Mouse (Mus musculus) forebrain, embryonic 16.5 days (tissue): Measurements from ENCODE around the gene Setd4. TPM values are rescaled to one million over a fixed set of nuclear protein-coding genes. Genes with fewer than 3 reads are reported as not detected.

Experiments used
- ATAC-seq: fragments of 200-750 bp; cut with Nextera tagmentation; 2 replicates; pipeline ENCODE4 v1.8.0; 2017; ENCODE audit warnings: mild to moderate bottlenecking, moderate library complexity
- H3K27ac ChIP-seq: fragments of 300-500 bp; sonication (generic); 2 replicates; pipeline ENCODE4 v1.5.1; 2014; ENCODE audit warnings: low read length, control low read depth
- H3K27me3 ChIP-seq: fragments of 300-500 bp; sonication (generic); replicated peaks from 2 replicates; pipeline ENCODE4 v1.6.1; 2014; ENCODE audit warnings: low read length; ENCODE audit not compliant: control insufficient read depth, insufficient read depth
- H3K36me3 ChIP-seq: fragments of 300-500 bp; sonication (generic); 2 replicates; pipeline ENCODE4 v1.6.1; 2014; ENCODE audit not compliant: control insufficient read depth, insufficient read depth
- H3K4me1 ChIP-seq: fragments of 300-500 bp; sonication (generic); replicated peaks from 2 replicates; pipeline ENCODE4 v1.6.1; 2014; ENCODE audit warnings: low read length; ENCODE audit not compliant: control insufficient read depth, insufficient read depth
- H3K4me2 ChIP-seq: fragments of 300-500 bp; sonication (generic); 2 replicates; pipeline ENCODE4 v1.6.1; 2014; ENCODE audit warnings: mild to moderate bottlenecking, low read length, control low read depth
- H3K4me3 ChIP-seq: fragments of 300-500 bp; sonication (generic); replicated peaks from 2 replicates; pipeline ENCODE4 v1.5.1; 2014; ENCODE audit warnings: mild to moderate bottlenecking, low read length, control low read depth
- H3K9ac ChIP-seq: fragments of 300-500 bp; sonication (generic); replicated peaks from 2 replicates; pipeline ENCODE4 v1.6.1; 2014; ENCODE audit warnings: low read depth, low read length, control low read depth
- H3K9me3 ChIP-seq: fragments of 300-500 bp; sonication (generic); 2 replicates; pipeline ENCODE4 v1.6.1; 2016; ENCODE audit warnings: low read length; ENCODE audit not compliant: control insufficient read depth
- WGBS: fragments of 180-500 bp; shearing (Covaris S2); extraction: QIAGEN DNeasy Blood & Tissue Kit; methylation state at CpG from one replicate; pipeline ENCODE4 v1.1.7; 2014; 5-methylcytosine and 5-hydroxymethylcytosine counted together
- polyA plus RNA-seq: library from polyadenylated mRNA; unstranded; fragments of >200 nt; fragmentation: Nextera tagmentation; extraction: Ambion mirVana; gene quantifications from 2 replicates; pipeline ENCODE4 v1.2.1, GENCODE M21; 2015

The Setd4 gene
- polyA plus RNA-seq, 1 experiment from 2014 or later = 22.5 TPM

- H3K4me3 ChIP-seq = no peak overlapping the region
- H3K36me3 ChIP-seq = peaks cover 8% of the 10 kb centered on the region; the same call in 1 of the 2 replicates
- no peaks in the 10 kb centered on the region for H3K4me1 ChIP-seq
- no peaks in the 10 kb centered on the region for H3K9me3 ChIP-seq
- H3K27ac ChIP-seq = no peak overlapping the region
- WGBS = 90% methylated on average over 9 of the region's 9 CpGs
- H3K4me2 ChIP-seq = no peak overlapping the region
- no peak for ATAC-seq
- H3K9ac ChIP-seq = no peak overlapping the region
- H3K27me3 ChIP-seq = no peaks in the 10 kb centered on the region
Measured at GRCm38 (mm10) chr16:93585703-93586205, 18.1 kb downstream of the Setd4 start.

GRCm38 (mm10) chr16:93584976-93585702 lies 18.7 kb downstream of the Setd4 start:
- no peak overlapping the region for H3K4me2 ChIP-seq
- H3K4me1 ChIP-seq = no peaks in the 10 kb centered on the region
- H3K9me3 ChIP-seq = no peaks in the 10 kb centered on the region
- H3K27me3 ChIP-seq = no peaks in the 10 kb centered on the region
- H3K36me3 ChIP-seq = peaks cover 6% of the 10 kb centered on the region; the same call in 1 of the 2 replicates
- H3K4me3 ChIP-seq = no peak overlapping the region
- WGBS = 93% methylated on average over 24 of the region's 24 CpGs
- ATAC-seq = no peak
- no peak overlapping the region for H3K9ac ChIP-seq
- no peak overlapping the region for H3K27ac ChIP-seq

- H3K36me3 ChIP-seq = peaks cover 2% of the 10 kb centered on the region; the same call in 1 of the 2 replicates
- H3K4me3 ChIP-seq = no peak overlapping the region
- no peak overlapping the region for H3K9ac ChIP-seq
- no peaks in the 10 kb centered on the region for H3K4me1 ChIP-seq
- no peaks in the 10 kb centered on the region for H3K27me3 ChIP-seq
- no peak overlapping the region for H3K4me2 ChIP-seq
- H3K27ac ChIP-seq = no peak overlapping the region
- no peaks in the 10 kb centered on the region for H3K9me3 ChIP-seq
- ATAC-seq = no peak
- WGBS = 77% methylated on average over 6 of the region's 6 CpGs
Measured at GRCm38 (mm10) chr16:93581125-93581524, 22.7 kb downstream of the Setd4 start.

DNA sequence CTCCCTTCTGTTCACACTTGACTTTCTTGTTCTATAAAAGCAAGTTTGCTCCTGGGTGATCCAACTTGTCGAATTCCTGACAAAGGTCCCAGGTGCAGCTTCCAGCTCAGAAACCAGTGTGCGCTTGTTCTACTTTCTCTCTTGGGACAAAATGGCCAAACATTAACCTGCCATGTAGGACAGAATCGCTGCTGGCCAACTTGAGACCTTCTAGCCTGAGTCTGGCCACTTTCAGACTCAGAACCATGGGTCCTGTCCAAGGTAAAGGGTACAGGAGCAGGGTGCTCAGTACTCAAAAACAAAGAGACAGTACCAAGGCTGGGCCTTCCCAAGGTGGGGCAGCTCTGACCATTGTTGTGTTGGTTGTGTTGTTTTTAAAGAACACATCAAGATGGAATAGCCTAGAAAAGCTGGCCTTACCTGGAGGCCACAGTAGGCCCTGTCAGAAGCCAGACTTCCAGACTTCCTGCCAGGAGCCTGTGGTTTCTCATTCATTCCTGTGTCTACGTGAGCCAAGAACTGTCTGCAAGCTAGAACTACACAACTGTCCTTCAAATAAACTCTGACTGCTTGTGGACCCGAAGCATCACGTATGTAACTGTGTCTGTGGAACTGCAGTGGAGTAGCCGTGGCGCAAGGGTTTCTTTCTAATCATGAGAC lies 25.4 kb downstream of the Setd4 start:
- WGBS = 90% methylated on average over 8 of the region's 8 CpGs
- no peak for ATAC-seq
- no peaks in the 10 kb centered on the region for H3K36me3 ChIP-seq
- no peak overlapping the region for H3K4me2 ChIP-seq
- no peaks in the 10 kb centered on the region for H3K27me3 ChIP-seq
- no peak overlapping the region for H3K9ac ChIP-seq
- H3K9me3 ChIP-seq = no peaks in the 10 kb centered on the region
- no peaks in the 10 kb centered on the region for H3K4me1 ChIP-seq
- no peak overlapping the region for H3K27ac ChIP-seq
- no peak overlapping the region for H3K4me3 ChIP-seq

GRCm38 (mm10) chr16:93576412-93577082 lies 27.3 kb downstream of the Setd4 start:
- Histone ChIP-seq H3K27me3 (no peaks in the 10 kb centered on the region), H3K27ac (no peak overlapping the region), H3K9me3 (no peaks in the 10 kb centered on the region), H3K4me3 (no peak overlapping the region), H3K4me2 (no peak overlapping the region), H3K36me3 (no peaks in the 10 kb centered on the region), H3K9ac (no peak overlapping the region), H3K4me1 (no peaks in the 10 kb centered on the region)
- WGBS = 36% methylated on average over 14 of the region's 14 CpGs
- ATAC-seq = no peak

GRCm38 (mm10) chr16:93575574-93575973 lies 28.3 kb downstream of the Setd4 start:
- 82% methylated on average over 5 of the region's 5 CpGs for WGBS
- ATAC-seq = no peak
- Histone ChIP-seq H3K9me3 (no peaks in the 10 kb centered on the region), H3K4me1 (no peaks in the 10 kb centered on the region), H3K9ac (no peak overlapping the region), H3K27ac (no peak overlapping the region), H3K27me3 (no peaks in the 10 kb centered on the region), H3K4me2 (no peak overlapping the region), H3K4me3 (no peak overlapping the region), H3K36me3 (no peaks in the 10 kb centered on the region)

GRCm38 (mm10) chr16:93574521-93575191 lies 29.2 kb downstream of the Setd4 start:
- Histone ChIP-seq H3K4me3 (no peak overlapping the region), H3K9me3 (no peaks in the 10 kb centered on the region), H3K4me1 (no peaks in the 10 kb centered on the region), H3K27ac (no peak overlapping the region), H3K27me3 (no peaks in the 10 kb centered on the region), H3K36me3 (no peaks in the 10 kb centered on the region), H3K9ac (no peak overlapping the region), H3K4me2 (no peak overlapping the region)
- 54% methylated on average over 18 of the region's 18 CpGs for WGBS
- ATAC-seq = no peak

DNA sequence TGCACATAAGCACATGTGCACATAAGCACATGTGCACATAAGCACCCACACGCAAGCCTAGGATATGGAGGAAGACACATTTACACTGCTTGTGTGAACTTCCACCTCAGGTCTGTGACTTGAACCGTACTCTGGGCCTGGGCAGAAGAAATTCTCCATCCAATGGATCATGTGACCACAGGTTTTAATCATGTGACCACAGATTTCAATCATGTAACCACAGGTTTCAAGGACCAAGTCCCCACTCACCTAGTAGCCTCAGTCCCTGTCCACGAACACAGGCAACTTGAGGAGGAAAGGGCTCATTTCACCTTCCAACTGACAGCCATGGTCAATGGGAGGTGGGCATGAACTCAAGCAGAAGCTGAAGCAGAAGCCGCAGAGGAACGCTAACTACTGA lies 30.4 kb downstream of the Setd4 start:
- ATAC-seq = no peak
- no peak overlapping the region for H3K4me3 ChIP-seq
- H3K27me3 ChIP-seq = no peaks in the 10 kb centered on the region
- WGBS = 96% methylated on average over 5 of the region's 5 CpGs
- no peak overlapping the region for H3K4me2 ChIP-seq
- no peaks in the 10 kb centered on the region for H3K9me3 ChIP-seq
- H3K36me3 ChIP-seq = no peaks in the 10 kb centered on the region
- H3K9ac ChIP-seq = no peak overlapping the region
- no peaks in the 10 kb centered on the region for H3K4me1 ChIP-seq
- H3K27ac ChIP-seq = no peak overlapping the region

DNA sequence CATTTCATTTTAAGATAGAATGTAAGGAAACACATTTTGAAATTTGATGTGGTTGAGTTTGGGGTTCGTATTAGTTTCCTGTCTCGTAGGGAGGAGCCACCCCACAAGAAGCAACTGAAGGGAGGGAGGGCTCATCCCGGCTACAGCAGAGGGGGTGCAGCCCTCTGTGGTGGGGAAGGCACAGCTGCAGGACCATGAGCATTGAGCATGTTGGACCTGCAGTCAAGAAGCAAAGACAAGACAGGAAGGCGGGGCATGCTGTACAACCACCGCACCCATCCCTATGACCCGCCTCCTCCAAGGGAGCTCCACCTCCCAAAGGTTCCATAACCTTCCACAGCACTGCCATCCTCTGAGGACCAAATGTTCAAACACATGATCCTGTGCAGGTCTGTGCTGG lies 31.5 kb downstream of the Setd4 start:
- no peaks in the 10 kb centered on the region for H3K9me3 ChIP-seq
- no peaks in the 10 kb centered on the region for H3K4me1 ChIP-seq
- H3K9ac ChIP-seq = no peak overlapping the region
- no peak overlapping the region for H3K27ac ChIP-seq
- no peaks in the 10 kb centered on the region for H3K27me3 ChIP-seq
- 95% methylated on average over 6 of the region's 6 CpGs for WGBS
- no peak overlapping the region for H3K4me2 ChIP-seq
- ATAC-seq = no peak
- H3K36me3 ChIP-seq = no peaks in the 10 kb centered on the region
- no peak overlapping the region for H3K4me3 ChIP-seq
